Mouse (Mus musculus) adrenal gland, postnatal 36 days (tissue): ENCODE data around the gene 4930404H24Rik. TPM values are rescaled to one million over a fixed set of nuclear protein-coding genes. Genes with fewer than 3 reads are reported as not detected.

Source experiments
- DNase-seq, 2 experiments: peaks; one replicate each; pipeline ENCODE4 v3.0.0; 2021; ENCODE audit warnings: mixed read lengths in 1 of 2
- total RNA-seq, 2 experiments: library from RNA; stranded (reverse); gene quantifications; 2 replicates each; pipeline ENCODE4 v1.2.3; 2021

4930404H24Rik gene
- total RNA-seq, 2 experiments from 2014 or later = not detected

GRCm38 (mm10) chr2:153510136-153510535 lies 17.5 kb downstream of the 4930404H24Rik start:
- no peak for DNase-seq

DNA sequence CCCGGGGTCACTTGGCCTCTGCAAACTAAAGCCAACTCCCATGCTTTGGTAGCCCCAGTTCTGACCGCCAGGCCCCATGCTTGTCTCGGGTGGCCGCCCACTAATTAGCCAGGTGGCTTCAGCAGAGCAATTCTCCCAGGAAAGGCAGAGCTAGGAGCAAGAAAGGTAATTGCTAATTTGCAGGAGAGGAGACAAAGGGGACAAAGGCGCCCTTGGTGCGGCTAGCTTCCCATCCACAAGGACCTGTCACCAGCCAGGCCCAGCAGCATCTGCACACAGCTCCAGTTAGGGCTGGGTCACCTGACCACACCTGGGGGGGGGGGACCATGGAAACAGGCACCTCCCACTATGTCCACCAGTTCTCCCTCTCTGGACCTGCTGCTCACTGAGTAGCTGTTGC lies 19.0 kb downstream of the 4930404H24Rik start:
- no peak for DNase-seq

DNA sequence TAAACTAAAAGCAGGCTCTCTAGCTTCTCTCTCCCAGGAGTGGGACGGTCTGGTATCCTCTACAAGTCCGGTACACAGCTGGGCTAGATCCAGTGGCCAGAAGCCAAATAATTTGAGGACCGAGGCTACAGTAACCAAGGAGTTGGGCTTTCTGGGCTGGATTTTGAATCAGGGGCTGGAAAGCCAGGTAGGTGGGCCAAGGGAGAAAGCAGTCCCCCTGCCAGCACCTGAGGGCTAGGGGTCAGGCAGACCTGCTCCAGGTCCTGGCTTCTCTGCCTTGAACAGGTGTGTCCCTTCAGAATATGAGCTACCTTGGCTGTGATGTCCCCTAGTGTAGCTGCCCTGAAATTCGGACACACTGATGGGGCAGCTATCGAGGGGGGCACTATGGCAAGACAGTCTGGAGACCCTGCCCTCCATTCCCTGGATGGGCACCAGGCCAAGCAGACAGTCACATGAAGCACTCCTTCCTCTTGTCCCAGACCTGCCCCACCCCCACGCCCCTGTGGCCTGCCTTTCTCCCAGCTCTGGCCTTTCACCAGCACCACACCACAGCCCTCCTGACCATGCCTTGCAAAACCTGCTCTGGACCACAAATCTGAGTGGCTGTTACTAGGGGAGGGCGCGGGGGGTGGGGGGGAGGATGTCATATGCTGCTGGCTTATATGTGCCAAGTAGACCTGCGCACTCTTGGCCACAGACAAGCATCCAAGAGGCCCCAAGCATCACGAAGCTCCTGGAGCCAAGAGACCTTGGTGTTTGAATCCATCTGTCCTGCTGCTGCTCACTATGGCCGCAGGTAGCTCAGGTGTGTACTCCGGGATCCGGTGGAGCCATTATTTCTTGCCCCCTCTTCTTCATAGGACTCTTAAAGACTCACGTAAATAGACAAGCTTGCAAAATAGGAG lies 20.1 kb downstream of the 4930404H24Rik start:
- no peak for DNase-seq

GRCm38 (mm10) chr2:153513983-153514382 lies 21.4 kb downstream of the 4930404H24Rik start:
- no peak for DNase-seq

GRCm38 (mm10) chr2:153514497-153515380 lies 22.1 kb downstream of the 4930404H24Rik start:
- peak in 1 of 2 experiments; percentile 50 for DNase-seq

- DNase-seq = no peak
Measured at GRCm38 (mm10) chr2:153515582-153515981, 23.0 kb downstream of the 4930404H24Rik start.

DNA sequence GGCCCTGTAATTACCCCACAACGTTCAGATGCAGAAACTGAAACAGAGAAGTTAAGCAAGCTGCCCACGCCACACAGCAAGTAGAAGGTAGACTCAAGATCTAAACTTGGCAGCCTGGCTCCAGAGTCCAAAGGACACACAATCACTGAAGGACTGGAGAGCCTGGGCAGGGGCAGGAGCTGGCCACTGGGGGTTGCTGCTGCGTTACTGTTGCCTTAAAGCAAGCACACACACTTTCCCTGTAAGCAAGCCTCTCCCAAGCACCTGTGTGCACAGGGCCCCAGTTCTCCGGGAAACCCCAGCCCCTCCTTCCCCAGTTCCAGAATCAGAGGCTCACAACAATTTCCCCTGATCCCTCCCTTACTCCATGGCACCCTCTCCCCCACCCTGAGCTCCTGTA lies 24.4 kb downstream of the 4930404H24Rik start:
- DNase-seq = peak; percentile 52 to 56

- DNase-seq = no peak
Measured at GRCm38 (mm10) chr2:153520057-153520456, 27.5 kb downstream of the 4930404H24Rik start.

GRCm38 (mm10) chr2:153522270-153522669 lies 29.7 kb downstream of the 4930404H24Rik start:
- peak in 1 of 2 experiments; percentile 29 for DNase-seq

- DNase-seq = peak in 1 of 2 experiments; percentile 40
Measured at GRCm38 (mm10) chr2:153523143-153523542, 30.6 kb downstream of the 4930404H24Rik start.

DNA sequence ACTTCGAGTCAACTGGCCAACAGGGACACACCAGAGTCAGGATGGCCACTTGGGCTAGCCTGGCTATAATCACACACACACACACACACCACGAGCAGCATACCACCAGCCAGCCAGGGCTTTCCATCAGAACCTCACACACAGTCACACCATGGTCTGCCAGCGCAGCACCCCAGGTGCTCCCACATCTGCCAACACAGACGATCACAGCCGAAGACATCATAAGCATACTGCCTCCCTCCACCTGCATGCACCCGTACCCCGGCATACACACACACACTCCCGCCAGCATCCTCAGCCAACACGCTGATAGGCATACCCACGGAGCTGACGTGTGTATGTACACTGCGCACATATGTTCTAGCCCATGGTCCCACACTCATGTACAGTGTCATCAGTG lies 31.1 kb downstream of the 4930404H24Rik start:
- DNase-seq = no peak

GRCm38 (mm10) chr2:153524727-153525126 lies 32.1 kb downstream of the 4930404H24Rik start:
- no peak for DNase-seq

DNA sequence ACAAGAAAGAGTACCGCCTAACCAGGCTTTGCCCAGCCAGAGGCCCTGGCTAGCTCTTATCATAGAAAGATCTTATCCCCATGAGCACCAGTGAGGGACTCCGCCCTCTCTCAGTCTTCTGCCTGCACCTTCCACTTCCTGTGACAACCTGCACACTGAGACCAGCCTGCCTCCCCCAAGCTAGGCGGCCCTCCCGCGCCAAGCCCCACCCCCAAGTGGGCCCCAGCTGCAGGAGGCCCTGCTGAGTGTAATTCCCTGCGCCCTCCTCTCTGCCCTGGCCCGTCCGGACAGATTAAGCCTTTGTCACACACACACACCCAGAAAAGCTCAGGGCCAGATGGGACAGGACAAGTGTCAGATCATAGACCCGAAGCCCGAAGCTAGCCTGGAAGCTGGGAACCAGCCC lies 33.3 kb downstream of the 4930404H24Rik start:
- peak in 1 of 2 experiments; percentile 49 for DNase-seq

- peak in 1 of 2 experiments; percentile 29 for DNase-seq
Measured at GRCm38 (mm10) chr2:153526850-153527530, 34.4 kb downstream of the 4930404H24Rik start.

GRCm38 (mm10) chr2:153527580-153528531 lies 35.3 kb downstream of the 4930404H24Rik start:
- peak; percentile 82 to 84 for DNase-seq

- peak; percentile 41 to 71 for DNase-seq
Measured at GRCm38 (mm10) chr2:153528571-153529364, 36.2 kb downstream of the 4930404H24Rik start.

DNA sequence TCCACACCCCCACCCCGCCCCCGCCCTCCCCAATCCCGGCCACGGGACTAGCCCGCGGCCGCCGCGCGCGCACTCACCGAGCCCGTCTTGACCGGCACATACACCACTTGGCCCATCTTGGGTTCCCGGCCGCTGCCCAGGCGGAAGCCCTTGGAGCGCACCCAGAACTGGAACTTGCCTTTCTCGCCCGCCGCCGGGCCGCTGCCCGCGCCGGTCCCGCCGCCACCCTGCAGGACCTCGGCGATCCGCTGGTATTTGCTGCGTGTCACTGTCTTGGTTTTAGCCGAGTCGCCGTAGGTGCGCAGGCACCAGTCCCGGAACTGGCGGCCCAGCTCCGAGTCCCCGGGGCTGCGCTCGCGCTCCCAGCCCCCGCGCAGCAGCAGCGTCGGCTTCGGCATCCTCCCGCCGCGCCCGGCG lies 36.8 kb downstream of the 4930404H24Rik start:
- DNase-seq = peak; percentile 72 to 76

DNA sequence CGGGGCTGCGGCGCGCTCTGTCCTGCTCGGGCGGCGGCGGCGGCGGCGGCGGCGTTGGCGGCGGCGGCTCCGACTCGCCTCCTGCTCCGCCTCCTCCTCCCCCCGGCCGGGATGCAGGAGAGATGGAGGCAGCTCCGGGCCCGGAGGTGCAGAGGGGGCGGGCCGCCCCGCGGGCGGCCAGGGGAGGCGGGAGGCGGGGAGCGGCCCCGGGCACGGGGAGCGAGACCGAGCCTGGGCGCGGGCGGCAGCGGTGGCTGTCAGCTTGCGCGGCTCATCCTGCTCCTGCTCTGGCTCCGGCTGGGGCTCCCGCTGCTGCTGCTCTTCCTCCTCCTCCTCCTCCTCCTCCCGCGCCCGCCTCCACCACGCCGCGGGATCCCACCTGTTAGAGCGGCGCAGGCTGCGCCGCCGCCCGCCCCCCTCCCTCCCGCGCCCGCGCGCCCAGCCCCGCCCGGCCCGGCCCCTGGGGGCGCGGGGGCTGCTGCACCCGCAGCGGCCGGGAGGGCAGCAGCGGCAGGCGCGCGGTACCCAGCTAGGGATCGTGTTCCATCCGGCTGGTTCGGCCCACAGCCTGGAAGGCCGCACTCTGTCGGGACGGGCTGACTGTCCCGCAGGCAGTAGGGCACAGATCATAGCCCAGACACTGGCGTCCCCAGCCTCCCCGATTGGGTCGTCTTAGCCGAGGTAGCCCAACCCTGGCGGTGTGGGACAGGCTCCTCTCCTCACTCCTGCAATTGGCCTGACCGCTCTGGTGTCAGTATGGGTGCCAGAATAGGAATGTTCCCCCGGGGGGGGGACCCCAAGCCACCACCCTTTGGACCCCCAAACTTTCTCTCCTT lies 37.6 kb downstream of the 4930404H24Rik start, which contains the start of gene Nol4l:
Gene Nol4l, minus strand, starts transcription at position 41 of the 836 bp plus-strand sequence.
- DNase-seq = peak; percentile 70 to 83

DNA sequence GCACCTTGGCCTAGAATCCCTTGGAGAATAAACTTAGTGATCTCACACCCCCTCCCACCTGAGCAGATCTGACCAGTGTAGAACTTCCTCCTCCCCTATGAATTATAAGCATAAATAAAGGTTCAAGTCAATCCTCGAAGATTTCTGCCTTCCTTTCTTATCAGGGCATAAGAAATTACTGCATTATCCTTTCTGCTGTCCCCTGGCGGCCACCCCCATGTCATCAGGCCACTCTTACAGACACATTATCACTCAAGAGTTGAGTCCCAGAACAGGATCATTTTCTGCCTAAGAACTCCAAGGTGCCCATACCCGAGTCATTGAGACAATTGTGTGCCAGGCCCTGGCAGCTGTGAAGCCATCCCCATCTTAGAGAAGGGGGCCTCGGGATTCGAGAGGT lies 38.4 kb downstream of the 4930404H24Rik start:
- no peak for DNase-seq
